Mouse (Mus musculus): Measurements from ENCODE around the gene Runx1. TPM values are rescaled to one million over a fixed set of nuclear protein-coding genes. Genes with fewer than 3 reads are reported as not detected.
A peak's percentile ranks its signal among the peaks of the same experiment; 100 is the strongest.

Gene Runx1
- total and polyA plus RNA-seq, 3 experiments: 3.1 to 10.9 (median 4.7) TPM

DNA sequence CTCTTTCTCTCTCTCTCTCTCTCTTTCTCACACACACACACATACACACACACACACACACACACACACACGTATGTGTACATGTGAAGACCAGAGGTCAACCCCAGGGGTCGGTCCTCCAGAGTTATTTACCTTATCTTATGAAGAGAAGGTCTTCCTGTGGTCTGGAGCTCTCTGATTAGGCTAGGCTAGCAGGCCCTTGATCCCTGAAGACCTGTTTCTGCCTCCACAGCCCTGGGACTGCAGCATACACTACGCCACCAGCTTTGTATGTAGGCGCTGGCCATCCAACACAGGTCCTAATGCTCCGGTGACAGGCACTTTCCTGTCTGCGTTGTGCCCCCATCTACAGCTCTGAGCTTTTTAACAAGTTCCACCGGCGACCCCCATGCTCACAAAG, 72.8 kb downstream of the Runx1 start:
- no peak for DNase-seq (ENCODE audit: extremely low read depth)
- no peak overlapping the region for H3K4me3 ChIP-seq (replicated peaks in 1 of 3; ENCODE audit: low read depth in 2 of 3, low read length in 2 of 3, poor library complexity in 1 of 3)
- H3K27me3 ChIP-seq (replicated peaks): no peaks in the 10 kb centered on the region
- peaks cover 5 to 21% of the 10 kb centered on the region in 2 experiments for H3K4me1 ChIP-seq (ENCODE audit: control insufficient read depth in 1 of 2, insufficient read depth in 2 of 2)
- H3K9ac ChIP-seq (ENCODE audit: insufficient read depth, low read depth): no peak overlapping the region
- H3K9me3 ChIP-seq (replicated peaks; ENCODE audit: low read length): no peaks in the 10 kb centered on the region
- dilution Hi-C loops (cut with MboI; ENCODE audit: extremely low pct_ligation_motif_present, extremely low pct_unique_long_range_greater_than_20kb, low sequenced_read_pairs): no loop called here
- H3K4me2 ChIP-seq (ENCODE audit: insufficient read depth, low read depth, poor library complexity, severe bottlenecking): no peak overlapping the region
- no peak overlapping the region for H3K27ac ChIP-seq (ENCODE audit: insufficient read depth, low read depth)
- peaks cover 0 to 48% of the 10 kb centered on the region in 2 experiments for H3K36me3 ChIP-seq (replicated peaks in 1 of 2; ENCODE audit: control insufficient read depth in 1 of 2, insufficient read depth in 1 of 2, low read length in 1 of 2)
- in situ Hi-C loops (cut with MboI; ENCODE audit: low pct_ligation_motif_present, low pct_unique_long_range_greater_than_20kb, low sequenced_read_pairs): no loop called here
- TF ChIP-seq MXI1 (IDR thresholded peaks at IDR 0.05; ENCODE audit: low read depth, low read length): no peak
- TF ChIP-seq NELFE (IDR thresholded peaks at IDR 0.05; ENCODE audit: low read depth, low read length): no peak
- TF ChIP-seq SMC3 (IDR thresholded peaks at IDR 0.05; ENCODE audit: low read depth, low read length): no peak
- TF ChIP-seq ELF1 (IDR thresholded peaks at IDR 0.05; ENCODE audit: low read depth, low read length): no peak
- TF ChIP-seq NRF1 (IDR thresholded peaks at IDR 0.05; ENCODE audit: low read depth, low read length): no peak
- no peak for TF ChIP-seq CTCF (conservative IDR thresholded peaks at IDR 0.05 in 1 of 2, IDR thresholded peaks at IDR 0.05 in 1 of 2; ENCODE audit: low read depth in 2 of 2, low read length in 2 of 2)
- TF ChIP-seq TBP (conservative IDR thresholded peaks at IDR 0.05; ENCODE audit: low read depth, low read length): no peak
- TF ChIP-seq ZMIZ1 (IDR thresholded peaks at IDR 0.05; ENCODE audit: low read depth, low read length): no peak
- TF ChIP-seq POLR2A (IDR thresholded peaks at IDR 0.05; ENCODE audit: low read depth, low read length): no peak
- no peak for TF ChIP-seq RAD21 (IDR thresholded peaks at IDR 0.05; ENCODE audit: low read depth, low read length)
- TF ChIP-seq IRF4 (IDR thresholded peaks at IDR 0.05; ENCODE audit: low read depth, low read length): no peak
- no peak for TF ChIP-seq MEF2A (IDR thresholded peaks at IDR 0.05; ENCODE audit: borderline replicate concordance, low read depth, low read length)
- no peak for TF ChIP-seq JUN (IDR thresholded peaks at IDR 0.05; ENCODE audit: insufficient read depth, low read depth, low read length)
- TF ChIP-seq KAT2A (IDR thresholded peaks at IDR 0.05; ENCODE audit: insufficient replicate concordance, low read length): no peak
- TF ChIP-seq JUND (conservative IDR thresholded peaks at IDR 0.05; ENCODE audit: low read depth, low read length): no peak
- TF ChIP-seq RCOR1 (conservative IDR thresholded peaks at IDR 0.05; ENCODE audit: low read depth, low read length): no peak
- TF ChIP-seq ETS1 (conservative IDR thresholded peaks at IDR 0.05; ENCODE audit: low read depth, low read length): no peak
- TF ChIP-seq MAX (IDR thresholded peaks at IDR 0.05; ENCODE audit: low read length): no peak
- no peaks in the 10 kb centered on the region for H3K79me2 ChIP-seq (replicated peaks; ENCODE audit: control insufficient read depth, extremely low read depth, insufficient read depth, poor library complexity, severe bottlenecking)

GRCm38 (mm10) chr16:92748272-92748671, 77.7 kb downstream of the Runx1 start:
- no peak overlapping the region for H3K4me2 ChIP-seq (ENCODE audit: insufficient read depth, low read depth, poor library complexity, severe bottlenecking)
- no peaks in the 10 kb centered on the region for H3K27me3 ChIP-seq (replicated peaks)
- H3K27ac ChIP-seq (ENCODE audit: insufficient read depth, low read depth): no peak overlapping the region
- TF ChIP-seq MAX (IDR thresholded peaks at IDR 0.05; ENCODE audit: low read length): peak; percentile 53; the same call in 1 of the 2 replicates
- no peak for TF ChIP-seq HCFC1 (IDR thresholded peaks at IDR 0.05; ENCODE audit: low read depth, low read length)
- TF ChIP-seq EP300 (IDR thresholded peaks at IDR 0.05; ENCODE audit: low read length): peak; percentile 74
- no peak for TF ChIP-seq NRF1 (IDR thresholded peaks at IDR 0.05; ENCODE audit: low read depth, low read length)
- TF ChIP-seq CHD2 (IDR thresholded peaks at IDR 0.05; ENCODE audit: low read length): no peak
- peak; percentile 53; the same call in 1 of the 2 replicates for TF ChIP-seq MYC (IDR thresholded peaks at IDR 0.05; ENCODE audit: low read depth, low read length)
- no peak for TF ChIP-seq PAX5 (IDR thresholded peaks at IDR 0.05; ENCODE audit: low read length)
- peak; percentile 70; the same call in 1 of the 2 replicates for TF ChIP-seq JUN (IDR thresholded peaks at IDR 0.05; ENCODE audit: insufficient read depth, low read depth, low read length)
- peak; percentile 58; the same call in 1 of the 2 replicates for TF ChIP-seq ETS1 (conservative IDR thresholded peaks at IDR 0.05; ENCODE audit: low read depth, low read length)
- peak; percentile 17; the same call in 1 of the 2 replicates for TF ChIP-seq MAZ (IDR thresholded peaks at IDR 0.05; ENCODE audit: low read depth, low read length)
- peak; percentile 58; the same call in 1 of the 2 replicates for TF ChIP-seq IRF4 (IDR thresholded peaks at IDR 0.05; ENCODE audit: low read depth, low read length)
- TF ChIP-seq JUND (conservative IDR thresholded peaks at IDR 0.05; ENCODE audit: low read depth, low read length): peak; percentile 97
- peak; percentile 61 for TF ChIP-seq BHLHE40 (IDR thresholded peaks at IDR 0.05; ENCODE audit: low read depth, low read length)
- TF ChIP-seq MAFK (IDR thresholded peaks at IDR 0.05; ENCODE audit: insufficient replicate concordance, low read length): peak; percentile 82
- 0 out of 2 replicates have a peak, but pooled peaks have one; percentile 14 for TF ChIP-seq TCF12 (IDR thresholded peaks at IDR 0.05; ENCODE audit: low read depth, low read length)
- DNase-seq (ENCODE audit: extremely low read depth): peak; percentile 81
- H3K9ac ChIP-seq (ENCODE audit: insufficient read depth, low read depth): no peak overlapping the region
- H3K9me3 ChIP-seq (replicated peaks; ENCODE audit: low read length): no peaks in the 10 kb centered on the region
- H3K4me1 ChIP-seq (ENCODE audit: control insufficient read depth in 1 of 2, insufficient read depth in 2 of 2): peaks cover 8 to 27% of the 10 kb centered on the region in 2 experiments; a peak in 3 of 4 replicates
- H3K79me2 ChIP-seq (replicated peaks; ENCODE audit: control insufficient read depth, extremely low read depth, insufficient read depth, poor library complexity, severe bottlenecking): no peaks in the 10 kb centered on the region
- dilution Hi-C loops (cut with MboI; ENCODE audit: extremely low pct_ligation_motif_present, extremely low pct_unique_long_range_greater_than_20kb, low sequenced_read_pairs) (no loop called here), in situ Hi-C loops (cut with MboI; ENCODE audit: low pct_ligation_motif_present, low pct_unique_long_range_greater_than_20kb, low sequenced_read_pairs) (no loop called here)
- H3K4me3 ChIP-seq (replicated peaks in 1 of 3; ENCODE audit: low read depth in 2 of 3, low read length in 2 of 3, poor library complexity in 1 of 3): no peak overlapping the region
- H3K36me3 ChIP-seq (replicated peaks in 1 of 2; ENCODE audit: control insufficient read depth in 1 of 2, insufficient read depth in 1 of 2, low read length in 1 of 2): peaks cover 0 to 40% of the 10 kb centered on the region in 2 experiments
